In genomic region chr4:116177140-116177539, GRCm38 (mm10) we compare ENCODE assay signal across 8 mouse cellular contexts. TPM values are rescaled to one million over a fixed set of nuclear protein-coding genes. Genes with fewer than 3 reads are reported as not detected.
DNase-seq lines count a peak whose midpoint lies in the region; ATAC-seq and TF ChIP-seq lines count a peak whose summit lies in the region.
"Had no signal": no experiment of that assay in that cellular context is flagged by ENCODE, and none has a peak within 500 bp of the region (broad histone marks: within the 10 kb centered on the region; RNA-seq: fewer than 3 reads in every experiment).

No protein-coding gene starts in this region.

- H3K36me3 ChIP-seq in hindbrain, embryonic 13.5 days = no peaks in the 10 kb centered on the region
- H3K36me3 ChIP-seq in liver, adult 2 months (ENCODE audit: control insufficient read depth, insufficient read depth, low read length) = no peaks in the 10 kb centered on the region
- H3K36me3 ChIP-seq in midbrain, embryonic 16.5 days (ENCODE audit: control insufficient read depth, insufficient read depth, low read length) = no peaks in the 10 kb centered on the region

- DNase-seq in R1 (ENCODE audit: low read depth, low spot score) = peak; percentile 53
- DNase-seq in brain, adult 2 months (ENCODE audit: low read depth, low spot score) = peak; percentile 50
- peak; percentile 63 for DNase-seq in gastrocnemius, adult 18-20 months (ENCODE audit: low spot score)
- peak; percentile 29 for DNase-seq in liver, adult 2 months (ENCODE audit: extremely low read depth, low read depth, low spot score)
- DNase-seq in layer of hippocampus, adult 9-10 months (ENCODE audit: low spot score) = no peak

- TF ChIP-seq CTCF in liver, adult 2 months (IDR thresholded peaks at IDR 0.05; ENCODE audit: low read depth, low read length) = no peak

- peak overlapping the region; percentile 71; the same call in 1 of the 2 replicates for H3K27ac ChIP-seq in hindbrain, embryonic 13.5 days
- peak overlapping the region; percentile 77 for H3K27ac ChIP-seq in liver, adult 2 months (replicated peaks; ENCODE audit: insufficient read depth, low read depth, low read length)
- peak overlapping the region; percentile 23; the same call in 1 of the 2 replicates for H3K27ac ChIP-seq in midbrain, embryonic 16.5 days (ENCODE audit: low read length)

- peak overlapping the region; percentile 35; the same call in 1 of the 2 replicates for H3K4me2 ChIP-seq in hindbrain, embryonic 13.5 days
- peak overlapping the region; percentile 40; the same call in 1 of the 2 replicates for H3K4me2 ChIP-seq in midbrain, embryonic 16.5 days (ENCODE audit: low read length)

- H3K9me3 ChIP-seq in hindbrain, embryonic 13.5 days = no peaks in the 10 kb centered on the region
- no peaks in the 10 kb centered on the region for H3K9me3 ChIP-seq in midbrain, embryonic 16.5 days (replicated peaks; ENCODE audit: control insufficient read depth, low read length, poor library complexity, severe bottlenecking)

- ATAC-seq in hindbrain, embryonic 13.5 days (ENCODE audit: low FRiP score) = no peak
- no peak for ATAC-seq in midbrain, embryonic 16.5 days

- no peak overlapping the region for H3K9ac ChIP-seq in hindbrain, embryonic 13.5 days
- peak overlapping the region; percentile 37; the same call in 1 of the 2 replicates for H3K9ac ChIP-seq in liver, adult 2 months (ENCODE audit: low read depth, low read length)
- no peak overlapping the region for H3K9ac ChIP-seq in midbrain, embryonic 16.5 days (ENCODE audit: low read depth, low read length)

- TF ChIP-seq POLR2A in liver, adult 2 months (IDR thresholded peaks at IDR 0.05; ENCODE audit: extremely low read depth, insufficient read depth, low read length) = no peak

- WGBS in hindbrain, embryonic 13.5 days = 38% methylated on average over 5 of the region's 5 CpGs
- 52% methylated on average over 5 of the region's 5 CpGs for WGBS in liver, adult 2 months
- WGBS in midbrain, embryonic 16.5 days = 22% methylated on average over 5 of the region's 5 CpGs

- no peak overlapping the region for H3K4me3 ChIP-seq in hindbrain, embryonic 13.5 days
- H3K4me3 ChIP-seq in liver, adult 2 months (ENCODE audit: insufficient read depth, low read depth, low read length) = no peak overlapping the region
- H3K4me3 ChIP-seq in midbrain, embryonic 16.5 days (ENCODE audit: low read depth, low read length) = no peak overlapping the region
- H3K4me3 ChIP-seq: erythroblast, embryonic 14.5 days had no signal

- no peaks in the 10 kb centered on the region for H3K79me2 ChIP-seq in liver, adult 2 months (ENCODE audit: control insufficient read depth, insufficient read depth, low read length)

- peaks cover 28% of the 10 kb centered on the region for H3K4me1 ChIP-seq in hindbrain, embryonic 13.5 days (replicated peaks)
- H3K4me1 ChIP-seq in liver, adult 2 months (ENCODE audit: control insufficient read depth, insufficient read depth, low read length) = peaks cover 2% of the 10 kb centered on the region; the same call in 1 of the 2 replicates
- H3K4me1 ChIP-seq in midbrain, embryonic 16.5 days (ENCODE audit: control insufficient read depth, insufficient read depth, low read length) = peaks cover 11% of the 10 kb centered on the region

- no peaks in the 10 kb centered on the region for H3K27me3 ChIP-seq in hindbrain, embryonic 13.5 days
- H3K27me3 ChIP-seq in liver, adult 2 months (ENCODE audit: control insufficient read depth, insufficient read depth, low read length) = no peaks in the 10 kb centered on the region
- no peaks in the 10 kb centered on the region for H3K27me3 ChIP-seq in midbrain, embryonic 16.5 days (ENCODE audit: control insufficient read depth, insufficient read depth, low read depth, low read length)

RNA-seq across cellular contexts. Expression of gene Gm49337, which starts 4.0 kb away (rescaled TPM):
- total RNA-seq in gastrocnemius, adult 18-20 months (2021) = under 1 TPM; 0.50 to 0.62 TPM
- not detected in 2 replicates for polyA plus RNA-seq in hindbrain, embryonic 13.5 days (2015; fragmentation: Nextera tagmentation; extraction: Ambion mirVana)
- not detected in 2 replicates for total RNA-seq in liver, adult 2 months (2014; rRNA removed)
- not detected in 2 replicates for polyA plus RNA-seq in liver, adult 2 months (2012; rRNA removed)
- polyA plus RNA-seq in midbrain, embryonic 16.5 days (2015; fragmentation: Nextera tagmentation; extraction: Ambion mirVana) = not detected in 2 replicates
- polyA plus RNA-seq: erythroblast, embryonic 14.5 days had no signal

RNA-seq across cellular contexts. Expression of gene 1700042G07Rik, which starts 4.0 kb away (rescaled TPM):
- not detected for total RNA-seq in gastrocnemius, adult 18-20 months (2021)
- polyA plus RNA-seq in hindbrain, embryonic 13.5 days (2015; fragmentation: Nextera tagmentation; extraction: Ambion mirVana) = not detected in 2 replicates
- total RNA-seq in liver, adult 2 months (2014; rRNA removed) = not detected in 2 replicates
- not detected in 2 replicates for polyA plus RNA-seq in liver, adult 2 months (2012; rRNA removed)
- not detected in 2 replicates for polyA plus RNA-seq in midbrain, embryonic 16.5 days (2015; fragmentation: Nextera tagmentation; extraction: Ambion mirVana)
- polyA plus RNA-seq: erythroblast, embryonic 14.5 days had no signal

RNA-seq across cellular contexts. Expression of gene Tspan1, which starts 9.7 kb away (rescaled TPM):
- total RNA-seq in gastrocnemius, adult 18-20 months (2021) = not detected
- 0.19 and 0.22 TPM in 2 replicates for polyA plus RNA-seq in hindbrain, embryonic 13.5 days (2015; fragmentation: Nextera tagmentation; extraction: Ambion mirVana)
- 0.09 TPM in 1 of 2 replicates, not detected in the other for total RNA-seq in liver, adult 2 months (2014; rRNA removed)
- polyA plus RNA-seq in liver, adult 2 months (2012; rRNA removed) = 0.27 TPM in 1 of 2 replicates, not detected in the other
- polyA plus RNA-seq in midbrain, embryonic 16.5 days (2015; fragmentation: Nextera tagmentation; extraction: Ambion mirVana) = not detected in 2 replicates
- polyA plus RNA-seq: erythroblast, embryonic 14.5 days had no signal

RNA-seq across cellular contexts. Expression of gene Lurap1, which starts 26.0 kb away (rescaled TPM):
- total RNA-seq in gastrocnemius, adult 18-20 months (2021) = 1 to 10 TPM; 5.6 to 5.8 TPM
- polyA plus RNA-seq in hindbrain, embryonic 13.5 days (2015; fragmentation: Nextera tagmentation; extraction: Ambion mirVana) = 1.7 and 1.9 TPM in 2 replicates
- 0.18 and 0.27 TPM in 2 replicates for total RNA-seq in liver, adult 2 months (2014; rRNA removed)
- 0.12 and 0.87 TPM in 2 replicates for polyA plus RNA-seq in liver, adult 2 months (2012; rRNA removed)
- polyA plus RNA-seq in midbrain, embryonic 16.5 days (2015; fragmentation: Nextera tagmentation; extraction: Ambion mirVana) = 2.1 and 3.1 TPM in 2 replicates
- polyA plus RNA-seq: erythroblast, embryonic 14.5 days had no signal

RNA-seq across cellular contexts. Expression of gene Pik3r3, which starts 44.3 kb away (rescaled TPM):
- 1 to 10 TPM; 5.2 to 6.3 TPM for total RNA-seq in gastrocnemius, adult 18-20 months (2021)
- polyA plus RNA-seq in hindbrain, embryonic 13.5 days (2015; fragmentation: Nextera tagmentation; extraction: Ambion mirVana) = 86.2 and 86.4 TPM in 2 replicates
- total RNA-seq in liver, adult 2 months (2014; rRNA removed) = 1.0 and 1.4 TPM in 2 replicates
- polyA plus RNA-seq in liver, adult 2 months (2012; rRNA removed) = 1.3 and 1.7 TPM in 2 replicates
- polyA plus RNA-seq in midbrain, embryonic 16.5 days (2015; fragmentation: Nextera tagmentation; extraction: Ambion mirVana) = 80.5 and 94.2 TPM in 2 replicates

Comparison
In these comparisons a context has a peak if more than half of its experiments do, and no peak if none do; other contexts are left out.
1. H3K27ac ChIP-seq: peak in every context shown above with its lines; median percentile 77 in liver, adult 2 months; 71 in hindbrain, embryonic 13.5 days; 23 in midbrain, embryonic 16.5 days.